Mouse (Mus musculus): Measurements from ENCODE around the gene Igsf21. TPM values are rescaled to one million over a fixed set of nuclear protein-coding genes. Genes with fewer than 3 reads are reported as not detected.

Igsf21 gene
- polyA plus RNA-seq, 1 experiment, result not detected

GRCm38 (mm10) chr4:139995659-139996058, 250.9 kb downstream of the Igsf21 start:
- TF ChIP-seq GATA1 (IDR thresholded peaks at IDR 0.05; ENCODE audit: low read length), result no peak

- no peak for TF ChIP-seq GATA1 (IDR thresholded peaks at IDR 0.05; ENCODE audit: low read length)
These were observed 253.4 kb downstream of the Igsf21 start for GRCm38 (mm10) chr4:139993111-139993755.

- TF ChIP-seq GATA1 (IDR thresholded peaks at IDR 0.05; ENCODE audit: low read length), result no peak
These were observed 259.7 kb downstream of the Igsf21 start for GRCm38 (mm10) chr4:139986913-139987312.

DNA sequence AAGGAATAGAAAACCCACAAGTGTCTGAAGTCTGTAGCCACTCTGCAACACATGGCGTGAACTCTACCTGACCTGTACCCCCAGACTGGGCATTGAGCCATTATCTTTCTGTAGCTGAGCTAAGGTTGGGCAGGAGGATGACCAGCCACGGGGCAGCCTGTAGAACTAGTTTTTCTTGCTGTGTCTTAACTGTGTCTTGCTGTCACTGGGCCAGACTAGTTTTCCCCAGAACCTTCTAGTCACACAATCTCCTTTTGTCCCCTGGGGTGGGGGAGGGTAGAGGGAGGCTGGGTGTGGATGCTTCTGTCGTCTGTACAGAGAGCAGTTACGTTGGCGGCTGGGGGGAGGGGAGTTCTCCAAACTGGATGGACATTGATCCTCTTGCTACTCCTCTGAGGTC, 267.9 kb downstream of the Igsf21 start:
- no peak for TF ChIP-seq GATA1 (IDR thresholded peaks at IDR 0.05; ENCODE audit: low read length)

DNA sequence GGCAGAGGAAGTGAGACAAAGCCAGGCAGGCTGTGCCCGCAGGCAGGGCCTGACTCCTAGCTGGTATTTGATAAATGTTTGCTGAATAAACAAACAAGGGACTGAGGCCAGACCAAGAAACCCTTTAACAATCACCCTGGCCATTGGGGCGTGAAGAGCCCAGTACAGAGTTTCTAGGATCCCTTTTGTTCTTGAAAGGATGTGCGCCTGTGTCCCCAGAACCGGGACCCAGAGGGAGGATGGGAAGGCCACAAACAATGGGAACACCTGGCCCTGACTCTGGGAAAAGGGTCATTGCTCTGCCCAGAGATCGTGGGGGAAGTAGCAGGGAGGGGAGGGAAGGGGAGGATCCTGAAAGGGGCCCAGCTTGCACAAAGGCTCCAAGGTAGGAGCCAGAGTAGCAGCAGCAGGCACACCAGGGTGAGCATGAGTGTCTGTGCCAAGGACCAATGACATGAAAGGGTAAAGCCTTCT, 269.2 kb downstream of the Igsf21 start:
- no peak for TF ChIP-seq GATA1 (IDR thresholded peaks at IDR 0.05; ENCODE audit: low read length)
